In genomic region chr17:11187356-11187755, GRCm38 (mm10) we compare ENCODE assay signal across 18 mouse cellular contexts.
"Had no signal": no experiment of that assay in that cellular context is flagged by ENCODE, and none has a peak within 500 bp of the region (broad histone marks: within the 10 kb centered on the region; RNA-seq: fewer than 3 reads in every experiment).

No protein-coding gene starts in this region.

- DNase-seq: lung, embryonic 14.5 days; lung, postnatal 10 days; lung, postnatal 4 days; midbrain, embryonic 14.5 days; retina, postnatal 1 day; right cerebral cortex, adult 18-20 months; right cerebral cortex, postnatal 25 days; right cerebral cortex, postnatal 4 days; spleen, adult 18-20 months; thymus, adult 18-20 months; thymus, postnatal 14 days; thymus, postnatal 36 days had no signal

- H3K4me2 ChIP-seq: lung, embryonic 14.5 days; midbrain, embryonic 12.5 days; neural tube, embryonic 13.5 days; neural tube, embryonic 15.5 days had no signal

- H3K9me3 ChIP-seq: midbrain, embryonic 10.5 days; midbrain, embryonic 12.5 days; neural tube, embryonic 13.5 days; neural tube, embryonic 15.5 days had no signal

- H3K4me3 ChIP-seq: midbrain, embryonic 10.5 days; midbrain, embryonic 12.5 days; myocyte; neural tube, embryonic 13.5 days; neural tube, embryonic 15.5 days had no signal

- H3K9ac ChIP-seq: lung, embryonic 14.5 days; midbrain, embryonic 12.5 days; neural tube, embryonic 13.5 days; neural tube, embryonic 15.5 days had no signal

- H3K4me1 ChIP-seq: midbrain, embryonic 10.5 days; midbrain, embryonic 12.5 days; neural tube, embryonic 13.5 days; neural tube, embryonic 15.5 days had no signal

- ATAC-seq: midbrain, embryonic 16.5 days had no signal

- H3K36me3 ChIP-seq: midbrain, embryonic 10.5 days; midbrain, embryonic 12.5 days; neural tube, embryonic 13.5 days; neural tube, embryonic 15.5 days had no signal

- H3K27ac ChIP-seq: midbrain, embryonic 10.5 days; midbrain, embryonic 12.5 days; neural tube, embryonic 13.5 days; neural tube, embryonic 15.5 days had no signal

- H3K27me3 ChIP-seq: midbrain, embryonic 12.5 days; neural tube, embryonic 13.5 days; neural tube, embryonic 15.5 days had no signal
